Mouse (Mus musculus): Measurements from ENCODE around the gene Kcnk13. TPM values are rescaled to one million over a fixed set of nuclear protein-coding genes. Genes with fewer than 3 reads are reported as not detected.

The Kcnk13 gene
- total RNA-seq (2014; rRNA removed; ENCODE audit: low replicate concordance) = 0.12 and 2.6 TPM in 2 replicates
- polyA plus RNA-seq (2015; fragmentation: Nextera tagmentation; extraction: Ambion mirVana) = 0.15 and 0.34 TPM in 2 replicates

GRCm38 (mm10) chr12:99964301-99965202 is at the start of gene Kcnk13:
Kcnk13 (plus strand) TSS chr12:99964499.
- 1% methylated on average over 39 of the region's 39 CpGs for WGBS
- Histone ChIP-seq H3K9me3 (replicated peaks; ENCODE audit: control insufficient read depth, low read length) (no peaks in the 10 kb centered on the region), H3K9ac (replicated peaks; ENCODE audit: low read depth, low read length) (peak within 1 kb of the TSS; percentile 14; the same call in 1 of the 2 replicates), H3K4me1 (ENCODE audit: control insufficient read depth, insufficient read depth) (peaks cover 16% of the 10 kb centered on the region; the same call in 1 of the 2 replicates), H3K27me3 (ENCODE audit: control insufficient read depth, insufficient read depth, low read length) (peaks cover 65% of the 10 kb centered on the region), H3K4me2 (ENCODE audit: low read depth, low read length) (peak within 1 kb of the TSS; percentile 83), H3K27ac (ENCODE audit: low read depth) (no peak within 1 kb of the TSS), H3K36me3 (replicated peaks; ENCODE audit: control insufficient read depth, insufficient read depth, low read length) (no peaks in the 10 kb centered on the region), H3K4me3 (ENCODE audit: low read depth, low read length) (peak within 1 kb of the TSS; percentile 51)
- DNase-seq (ENCODE audit: low spot score) (peak; percentile 78), ATAC-seq (ENCODE audit: insufficient read depth, low read depth) (peak; percentile 73)
- TF ChIP-seq CTCF (IDR thresholded peaks at IDR 0.05; ENCODE audit: low read depth) (peak; percentile 82), EP300 (IDR thresholded peaks at IDR 0.05; ENCODE audit: low read depth) (no peak)

DNA sequence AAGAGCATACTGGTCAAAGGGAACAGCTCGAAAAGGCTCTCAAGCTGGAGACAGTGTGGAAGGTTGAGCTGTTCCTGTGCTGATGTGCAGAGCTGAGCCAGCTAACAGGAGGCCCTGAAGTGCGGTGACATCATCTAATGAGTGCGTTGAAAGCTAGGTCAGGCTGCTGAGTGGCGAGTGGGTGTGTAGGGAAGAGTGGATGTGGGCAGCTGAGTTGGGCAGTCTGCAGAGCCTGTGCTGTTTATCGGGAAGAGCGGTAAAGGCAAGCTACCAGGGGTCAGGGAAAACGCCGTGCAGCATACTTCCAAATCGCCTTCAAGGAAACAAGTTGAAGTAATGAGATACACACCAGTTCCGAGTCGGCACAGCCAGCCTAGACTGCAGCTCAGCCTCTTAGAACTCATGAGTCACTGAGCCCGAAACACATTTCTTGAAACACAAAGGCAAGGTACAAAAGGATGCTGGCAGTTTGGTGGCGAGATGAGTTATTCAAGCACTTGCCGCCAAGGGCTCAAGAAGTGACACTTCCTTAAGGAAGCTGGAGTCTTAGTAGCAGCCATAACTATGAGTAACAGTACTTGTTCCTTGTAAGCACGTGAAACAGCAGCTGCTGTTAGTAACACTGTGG is 46.4 kb upstream of the Kcnk13 start:
- TF ChIP-seq CTCF (IDR thresholded peaks at IDR 0.05; ENCODE audit: low read depth) = no peak
- TF ChIP-seq EP300 (IDR thresholded peaks at IDR 0.05; ENCODE audit: low read depth) = no peak
- Histone ChIP-seq H3K4me1 (ENCODE audit: control insufficient read depth, insufficient read depth) (no peaks in the 10 kb centered on the region), H3K27ac (ENCODE audit: low read depth) (no peak overlapping the region), H3K27me3 (ENCODE audit: control insufficient read depth, insufficient read depth, low read length) (no peaks in the 10 kb centered on the region), H3K9me3 (replicated peaks; ENCODE audit: control insufficient read depth, low read length) (no peaks in the 10 kb centered on the region), H3K36me3 (replicated peaks; ENCODE audit: control insufficient read depth, insufficient read depth, low read length) (peaks cover 21% of the 10 kb centered on the region), H3K9ac (replicated peaks; ENCODE audit: low read depth, low read length) (no peak overlapping the region), H3K4me2 (ENCODE audit: low read depth, low read length) (peak overlapping the region; percentile 15; the same call in 1 of the 2 replicates), H3K4me3 (ENCODE audit: low read depth, low read length) (no peak overlapping the region)
- 50% methylated on average over 15 of the region's 15 CpGs for WGBS
- ATAC-seq (ENCODE audit: insufficient read depth, low read depth) = peak; percentile 88
- peak; percentile 60 for DNase-seq (ENCODE audit: low spot score)

GRCm38 (mm10) chr12:99919636-99920035 is 44.7 kb upstream of the Kcnk13 start:
- H3K27me3 ChIP-seq (ENCODE audit: control insufficient read depth, insufficient read depth, low read length) = no peaks in the 10 kb centered on the region
- H3K36me3 ChIP-seq (replicated peaks; ENCODE audit: control insufficient read depth, insufficient read depth, low read length) = peaks cover 18% of the 10 kb centered on the region
- H3K4me3 ChIP-seq (ENCODE audit: low read depth, low read length) = no peak overlapping the region
- 91% methylated on average over 3 of the region's 3 CpGs for WGBS
- no peaks in the 10 kb centered on the region for H3K9me3 ChIP-seq (replicated peaks; ENCODE audit: control insufficient read depth, low read length)
- no peak for ATAC-seq (ENCODE audit: insufficient read depth, low read depth)
- H3K4me2 ChIP-seq (ENCODE audit: low read depth, low read length) = no peak overlapping the region
- no peak for DNase-seq (ENCODE audit: low spot score)
- H3K9ac ChIP-seq (replicated peaks; ENCODE audit: low read depth, low read length) = no peak overlapping the region
- TF ChIP-seq CTCF (IDR thresholded peaks at IDR 0.05; ENCODE audit: low read depth) = no peak
- TF ChIP-seq EP300 (IDR thresholded peaks at IDR 0.05; ENCODE audit: low read depth) = no peak
- H3K27ac ChIP-seq (ENCODE audit: low read depth) = no peak overlapping the region
- no peaks in the 10 kb centered on the region for H3K4me1 ChIP-seq (ENCODE audit: control insufficient read depth, insufficient read depth)

DNA sequence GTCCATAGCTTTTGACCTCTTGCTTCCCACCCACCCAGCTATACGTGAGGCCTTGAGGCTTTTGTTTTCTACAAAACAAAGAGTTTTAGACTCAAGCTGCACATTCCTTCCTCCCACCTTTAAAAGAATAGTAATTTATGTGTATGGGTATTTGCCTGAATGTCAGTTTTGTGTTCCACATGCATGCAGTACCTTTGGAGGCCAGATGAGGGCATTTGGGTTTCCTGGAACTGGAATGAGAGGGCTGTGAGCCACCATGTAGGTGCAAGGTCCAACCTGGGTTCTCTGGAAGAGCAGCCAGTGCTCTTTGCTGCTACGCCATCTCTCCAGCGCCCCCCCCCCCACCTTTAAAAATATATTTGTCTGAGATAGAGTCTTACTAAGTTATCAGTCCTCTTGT is 43.3 kb upstream of the Kcnk13 start:
- Histone ChIP-seq H3K9me3 (replicated peaks; ENCODE audit: control insufficient read depth, low read length) (no peaks in the 10 kb centered on the region), H3K4me3 (ENCODE audit: low read depth, low read length) (no peak overlapping the region), H3K9ac (replicated peaks; ENCODE audit: low read depth, low read length) (no peak overlapping the region), H3K4me1 (ENCODE audit: control insufficient read depth, insufficient read depth) (no peaks in the 10 kb centered on the region), H3K27ac (ENCODE audit: low read depth) (no peak overlapping the region), H3K4me2 (ENCODE audit: low read depth, low read length) (no peak overlapping the region), H3K27me3 (ENCODE audit: control insufficient read depth, insufficient read depth, low read length) (no peaks in the 10 kb centered on the region), H3K36me3 (replicated peaks; ENCODE audit: control insufficient read depth, insufficient read depth, low read length) (peaks cover 11% of the 10 kb centered on the region; the same call in 1 of the 2 replicates)
- TF ChIP-seq EP300 (IDR thresholded peaks at IDR 0.05; ENCODE audit: low read depth) (no peak), CTCF (IDR thresholded peaks at IDR 0.05; ENCODE audit: low read depth) (peak; percentile 43)
- ATAC-seq (ENCODE audit: insufficient read depth, low read depth) (no peak), DNase-seq (ENCODE audit: low spot score) (no peak)
- 87% methylated on average over 3 of the region's 3 CpGs for WGBS

DNA sequence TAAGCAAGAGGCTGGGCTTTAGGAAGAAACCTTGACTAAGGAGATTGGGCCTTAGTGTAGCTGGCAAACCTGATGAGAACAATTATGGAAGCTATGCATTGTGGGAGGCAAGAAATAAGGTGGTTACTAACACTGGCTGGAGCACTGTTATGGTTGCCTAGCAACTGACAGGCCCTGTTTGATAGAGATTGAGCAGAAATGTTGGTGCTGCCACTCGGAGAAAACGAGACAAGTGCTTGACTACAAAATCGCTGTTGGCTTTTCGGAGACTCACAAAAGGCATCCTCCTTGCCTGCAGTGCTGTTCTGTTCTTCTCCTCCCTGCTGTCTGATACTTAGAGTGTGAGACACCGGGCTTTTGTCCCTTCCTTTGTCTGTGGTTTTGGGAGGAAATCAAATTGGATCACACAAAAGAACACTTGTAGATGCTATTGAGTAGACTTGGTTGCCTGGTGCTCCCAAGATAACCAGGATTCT is 41.1 kb upstream of the Kcnk13 start:
- TF ChIP-seq CTCF (IDR thresholded peaks at IDR 0.05; ENCODE audit: low read depth) (no peak), EP300 (IDR thresholded peaks at IDR 0.05; ENCODE audit: low read depth) (no peak)
- Histone ChIP-seq H3K4me3 (ENCODE audit: low read depth, low read length) (no peak overlapping the region), H3K4me1 (ENCODE audit: control insufficient read depth, insufficient read depth) (no peaks in the 10 kb centered on the region), H3K4me2 (ENCODE audit: low read depth, low read length) (no peak overlapping the region), H3K27ac (ENCODE audit: low read depth) (no peak overlapping the region), H3K9me3 (replicated peaks; ENCODE audit: control insufficient read depth, low read length) (no peaks in the 10 kb centered on the region), H3K27me3 (ENCODE audit: control insufficient read depth, insufficient read depth, low read length) (no peaks in the 10 kb centered on the region), H3K9ac (replicated peaks; ENCODE audit: low read depth, low read length) (no peak overlapping the region), H3K36me3 (replicated peaks; ENCODE audit: control insufficient read depth, insufficient read depth, low read length) (peaks cover 16% of the 10 kb centered on the region; the same call in 1 of the 2 replicates)
- DNase-seq (ENCODE audit: low spot score) (no peak), ATAC-seq (ENCODE audit: insufficient read depth, low read depth) (peak; percentile 29; the same call in 1 of the 2 replicates)
- WGBS = 31% methylated on average over 5 of the region's 5 CpGs
